Mouse (Mus musculus): Measurements from ENCODE around the gene Gm20388. TPM values are rescaled to one million over a fixed set of nuclear protein-coding genes. Genes with fewer than 3 reads are reported as not detected.

Gm20388 gene
- polyA plus RNA-seq, 2 experiments = 8.5 TPM; not detected in 1

- 7% methylated on average over 31 of the region's 31 CpGs for WGBS (ENCODE audit: insufficient replicate concordance)
- DNase-seq (ENCODE audit: low read depth in 3 of 3, low spot score in 3 of 3) (no peak), ATAC-seq (ENCODE audit: insufficient read depth) (no peak)
- Histone ChIP-seq H3K4me1 (replicated peaks; ENCODE audit: control insufficient read depth in 2 of 2, insufficient read depth in 2 of 2, low read length in 1 of 2) (no peaks in the 10 kb centered on the region), H3K27me3 (ENCODE audit: control insufficient read depth, insufficient read depth, low read length) (peaks cover 45% of the 10 kb centered on the region), H3K9me3 (ENCODE audit: control insufficient read depth, low read length) (no peaks in the 10 kb centered on the region), H3K27ac (no peak overlapping the region), H3K9ac (replicated peaks) (no peak overlapping the region), H3K36me3 (replicated peaks; ENCODE audit: control insufficient read depth, insufficient read depth, low read depth) (no peaks in the 10 kb centered on the region), H3K4me3 (ENCODE audit: insufficient read depth in 1 of 2, low read depth in 2 of 2, low read length in 2 of 2) (peak overlapping the region; percentile 42 to 48), H3K4me2 (ENCODE audit: low read depth) (peak overlapping the region; percentile 60)
- TF ChIP-seq CTCF (IDR thresholded peaks at IDR 0.05; ENCODE audit: low read depth) = no peak
- TF ChIP-seq EP300 (IDR thresholded peaks at IDR 0.05; ENCODE audit: low read depth) = no peak
Observed at GRCm38 (mm10) chr8:121653340-121654019, 1742.8 kb downstream of the Gm20388 start.

GRCm38 (mm10) chr8:121654131-121654530, 1743.5 kb downstream of the Gm20388 start:
- ATAC-seq (ENCODE audit: insufficient read depth) (no peak), DNase-seq (ENCODE audit: low read depth in 3 of 3, low spot score in 3 of 3) (no peak)
- Histone ChIP-seq H3K4me3 (ENCODE audit: insufficient read depth in 1 of 2, low read depth in 2 of 2, low read length in 2 of 2) (no peak overlapping the region), H3K27me3 (ENCODE audit: control insufficient read depth, insufficient read depth, low read length) (peaks cover 45% of the 10 kb centered on the region), H3K9me3 (ENCODE audit: control insufficient read depth, low read length) (no peaks in the 10 kb centered on the region), H3K9ac (replicated peaks) (no peak overlapping the region), H3K4me1 (replicated peaks; ENCODE audit: control insufficient read depth in 2 of 2, insufficient read depth in 2 of 2, low read length in 1 of 2) (no peaks in the 10 kb centered on the region), H3K4me2 (ENCODE audit: low read depth) (no peak overlapping the region), H3K36me3 (replicated peaks; ENCODE audit: control insufficient read depth, insufficient read depth, low read depth) (no peaks in the 10 kb centered on the region), H3K27ac (no peak overlapping the region)
- TF ChIP-seq EP300 (IDR thresholded peaks at IDR 0.05; ENCODE audit: low read depth) = no peak
- WGBS (ENCODE audit: insufficient replicate concordance) = 57% methylated on average over 4 of the region's 4 CpGs

- Histone ChIP-seq H3K27ac (no peak overlapping the region), H3K9ac (replicated peaks) (no peak overlapping the region), H3K9me3 (ENCODE audit: control insufficient read depth, low read length) (no peaks in the 10 kb centered on the region), H3K4me2 (ENCODE audit: low read depth) (no peak overlapping the region), H3K27me3 (ENCODE audit: control insufficient read depth, insufficient read depth, low read length) (peaks cover 45% of the 10 kb centered on the region), H3K4me3 (ENCODE audit: insufficient read depth in 1 of 2, low read depth in 2 of 2, low read length in 2 of 2) (no peak overlapping the region), H3K36me3 (replicated peaks; ENCODE audit: control insufficient read depth, insufficient read depth, low read depth) (no peaks in the 10 kb centered on the region), H3K4me1 (replicated peaks; ENCODE audit: control insufficient read depth in 2 of 2, insufficient read depth in 2 of 2, low read length in 1 of 2) (no peaks in the 10 kb centered on the region)
- WGBS (ENCODE audit: insufficient replicate concordance) = 56% methylated on average over 14 of the region's 14 CpGs
- TF ChIP-seq CTCF (IDR thresholded peaks at IDR 0.05; ENCODE audit: low read depth) (no peak), EP300 (IDR thresholded peaks at IDR 0.05; ENCODE audit: low read depth) (no peak)
- no peak for DNase-seq (ENCODE audit: low read depth in 3 of 3, low spot score in 3 of 3)
- ATAC-seq (ENCODE audit: insufficient read depth) = no peak
Observed at GRCm38 (mm10) chr8:121654966-121655494, 1744.4 kb downstream of the Gm20388 start.

GRCm38 (mm10) chr8:121660602-121661001, 1750.0 kb downstream of the Gm20388 start:
- no peak for TF ChIP-seq CTCF (IDR thresholded peaks at IDR 0.05; ENCODE audit: low read depth)
- no peak for TF ChIP-seq EP300 (IDR thresholded peaks at IDR 0.05; ENCODE audit: low read depth)
- Histone ChIP-seq H3K4me2 (ENCODE audit: low read depth) (no peak overlapping the region), H3K4me1 (replicated peaks; ENCODE audit: control insufficient read depth in 2 of 2, insufficient read depth in 2 of 2, low read length in 1 of 2) (no peaks in the 10 kb centered on the region), H3K36me3 (replicated peaks; ENCODE audit: control insufficient read depth, insufficient read depth, low read depth) (no peaks in the 10 kb centered on the region), H3K27me3 (ENCODE audit: control insufficient read depth, insufficient read depth, low read length) (peaks cover under 1% of the 10 kb centered on the region; the same call in 1 of the 2 replicates), H3K27ac (no peak overlapping the region), H3K9ac (replicated peaks) (no peak overlapping the region), H3K4me3 (ENCODE audit: insufficient read depth in 1 of 2, low read depth in 2 of 2, low read length in 2 of 2) (no peak overlapping the region), H3K9me3 (ENCODE audit: control insufficient read depth, low read length) (no peaks in the 10 kb centered on the region)
- no peak for ATAC-seq (ENCODE audit: insufficient read depth)
- 63% methylated on average over 15 of the region's 15 CpGs for WGBS (ENCODE audit: insufficient replicate concordance)
- no peak for DNase-seq (ENCODE audit: low read depth in 3 of 3, low spot score in 3 of 3)

- 53% methylated on average over 18 of the region's 18 CpGs for WGBS (ENCODE audit: insufficient replicate concordance)
- Histone ChIP-seq H3K36me3 (replicated peaks; ENCODE audit: control insufficient read depth, insufficient read depth, low read depth) (no peaks in the 10 kb centered on the region), H3K4me1 (replicated peaks; ENCODE audit: control insufficient read depth in 2 of 2, insufficient read depth in 2 of 2, low read length in 1 of 2) (no peaks in the 10 kb centered on the region), H3K4me2 (ENCODE audit: low read depth) (no peak overlapping the region), H3K9me3 (ENCODE audit: control insufficient read depth, low read length) (no peaks in the 10 kb centered on the region), H3K27me3 (ENCODE audit: control insufficient read depth, insufficient read depth, low read length) (no peaks in the 10 kb centered on the region), H3K4me3 (ENCODE audit: insufficient read depth in 1 of 2, low read depth in 2 of 2, low read length in 2 of 2) (no peak overlapping the region), H3K9ac (replicated peaks) (no peak overlapping the region), H3K27ac (no peak overlapping the region)
- TF ChIP-seq EP300 (IDR thresholded peaks at IDR 0.05; ENCODE audit: low read depth) (no peak), CTCF (IDR thresholded peaks at IDR 0.05; ENCODE audit: low read depth) (no peak)
- ATAC-seq (ENCODE audit: insufficient read depth) (no peak), DNase-seq (ENCODE audit: low read depth in 3 of 3, low spot score in 3 of 3) (no peak)
Observed at GRCm38 (mm10) chr8:121661631-121662357, 1751.2 kb downstream of the Gm20388 start.

Data from liver, embryonic 14.5 days (tissue).